Mouse (Mus musculus) layer of hippocampus, postnatal 14 days (tissue): ENCODE data around the gene Pramel5. TPM values are rescaled to one million over a fixed set of nuclear protein-coding genes. Genes with fewer than 3 reads are reported as not detected.
"Not testable (repeated sequence)": the region's sequence is repeated elsewhere in the genome, so short reads cannot be mapped to it uniquely, and the experiment has no call there.

ENCODE experiments used
- DNase-seq, 2 experiments: peaks; one replicate each; pipeline ENCODE4 v3.0.0; 2021 to 2022; ENCODE audit warnings: low spot score in 2 of 2, mixed read lengths in 1 of 2
- long read RNA-seq, 2 experiments: library from polyadenylated mRNA; stranded (forward); transcript quantifications; one replicate each; pipeline ENCODE4 v2.0.0; 2021
- total RNA-seq, 2 experiments: library from RNA; stranded (reverse); gene quantifications; 2 replicates each; pipeline ENCODE4 v1.2.3; 2021

Gene Pramel5
- not detected for total RNA-seq
- long read RNA-seq, experiment 1 = 0 reads
- long read RNA-seq, experiment 2 = 0 reads

DNA sequence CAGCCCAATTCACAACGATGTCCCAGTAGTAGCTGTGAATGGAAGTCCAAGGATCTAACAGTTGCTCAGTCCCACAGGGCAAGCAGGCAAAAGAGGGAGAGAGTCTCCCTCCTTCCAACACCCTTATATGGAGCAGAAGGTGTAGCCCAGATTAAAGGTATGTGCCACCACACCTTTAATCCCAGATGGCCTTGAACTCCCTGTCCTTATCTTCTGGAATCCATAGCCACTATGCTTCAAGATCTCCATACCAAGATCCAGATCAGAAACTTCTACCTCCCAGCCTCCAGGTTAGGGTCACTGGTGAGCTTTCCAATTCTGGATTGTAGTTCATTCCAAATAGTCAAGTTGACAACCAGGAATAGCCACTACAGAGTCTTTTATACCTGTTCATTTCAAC lies at the start of gene Pramel5:
Gene Pramel5, minus strand, starts transcription at position 101 of the 400 bp plus-strand sequence.
- not testable (repeated sequence) for DNase-seq

DNA sequence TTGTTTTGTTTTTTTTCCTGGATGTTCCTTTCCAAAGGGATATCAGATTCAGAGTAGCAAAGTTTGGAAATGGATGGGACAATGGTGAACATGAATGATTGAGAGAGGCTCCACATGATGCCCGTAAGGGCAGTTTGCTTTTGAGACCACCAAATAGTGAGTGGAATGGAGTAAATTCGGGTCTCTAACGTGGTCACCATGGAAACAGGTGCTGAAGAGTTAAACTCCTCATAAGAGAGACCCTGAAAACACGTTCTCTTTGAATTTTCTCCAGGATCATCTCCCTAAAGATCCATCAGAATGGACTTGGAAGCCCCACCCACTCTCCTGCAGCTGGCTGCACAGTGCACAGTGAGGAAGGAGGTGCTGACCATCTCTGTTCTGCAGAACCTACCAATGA lies 49.7 kb upstream of the Pramel5 start, which contains the start of gene Gm13128:
Gene Gm13128, plus strand, starts transcription at position 301 of the 400 bp plus-strand sequence.
- DNase-seq = not testable (repeated sequence)

DNA sequence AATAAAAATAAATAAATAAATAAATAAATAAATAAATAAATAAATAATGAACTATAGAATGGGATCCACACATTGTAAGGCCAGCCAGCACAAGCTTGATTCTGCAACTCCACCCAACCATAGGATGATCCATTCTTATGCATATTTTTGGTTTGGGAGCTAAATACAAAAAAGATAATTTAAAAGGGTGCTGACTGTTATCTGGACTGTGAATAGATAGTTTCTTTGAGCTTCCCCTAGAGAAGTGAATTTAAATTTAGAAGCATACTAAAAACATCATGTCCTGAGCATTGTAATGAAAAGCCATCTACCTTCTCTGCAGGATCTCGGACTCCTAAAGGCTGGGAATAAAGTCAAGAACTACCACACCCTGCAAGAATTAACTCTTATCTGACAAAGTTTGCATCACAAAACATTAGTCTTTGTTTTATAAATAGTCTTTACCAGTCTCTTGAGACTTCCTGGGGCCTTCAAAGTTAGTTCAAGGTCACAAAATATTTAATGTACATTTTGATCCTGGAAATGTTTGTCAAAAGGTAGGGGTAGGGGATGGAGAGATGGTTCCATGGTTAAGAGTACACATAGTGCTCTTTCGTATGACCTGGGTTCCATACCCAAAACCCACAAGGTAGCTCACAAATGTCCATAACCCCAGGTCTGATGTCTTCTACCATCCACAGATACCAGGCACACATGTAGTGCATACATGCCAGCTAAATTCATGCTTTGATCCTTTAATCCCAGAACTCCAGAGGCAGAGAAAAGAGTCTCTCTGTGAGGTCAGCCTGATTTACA lies 32.6 kb upstream of the Pramel5 start:
- not testable (repeated sequence) for DNase-seq

DNA sequence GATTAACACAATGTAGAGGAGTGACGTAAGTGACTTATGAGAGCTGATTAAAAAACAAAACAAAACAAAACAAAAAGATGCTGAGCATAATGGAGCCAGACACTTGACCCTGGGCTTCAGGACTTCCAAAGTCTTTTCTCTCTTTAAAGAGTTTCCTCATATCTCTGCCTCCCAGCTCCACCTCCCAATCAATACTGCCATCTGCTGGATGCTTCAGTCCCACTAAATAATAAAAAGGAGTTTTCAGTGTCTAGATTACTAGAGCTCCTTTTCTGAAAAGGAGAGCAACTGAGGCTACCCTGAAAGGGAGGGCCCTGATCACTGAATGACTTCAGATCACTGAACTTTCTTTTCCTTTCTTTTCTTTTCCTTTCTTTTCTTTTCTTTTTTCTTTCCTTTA lies 19.1 kb upstream of the Pramel5 start:
- not testable (repeated sequence) for DNase-seq

DNA sequence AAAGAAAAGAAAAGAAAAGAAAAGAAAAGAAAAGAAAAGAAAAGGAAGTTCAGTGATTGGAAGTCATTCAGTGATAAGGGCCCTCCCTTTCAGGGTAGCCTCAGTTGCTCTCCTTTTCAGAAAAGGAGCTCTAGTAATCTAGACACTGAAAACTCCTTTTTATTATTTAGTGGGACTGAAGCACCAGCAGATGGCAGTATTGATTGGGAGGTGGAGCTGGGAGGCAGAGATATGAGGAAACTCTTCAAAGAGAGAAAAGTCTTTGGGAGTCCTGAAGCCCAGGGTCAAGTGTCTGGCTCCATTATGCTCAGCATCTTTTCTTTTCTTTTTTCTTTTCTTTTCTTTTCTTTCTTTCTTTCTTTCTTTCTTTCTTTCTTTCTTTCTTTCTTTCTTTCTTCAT lies 25.5 kb downstream of the Pramel5 start:
- not testable (repeated sequence) for DNase-seq

Other genes starting within 250 kb of the Pramel5 start
- not detected for gene Pramel4, start 221.4 kb downstream of the Pramel5 start, total RNA-seq
- not detected for gene Gm13102, start 174.0 kb downstream of the Pramel5 start, total RNA-seq
- not detected for gene Oog3, start 117.8 kb downstream of the Pramel5 start, total RNA-seq
- not detected for gene Oog2, start 89.8 kb downstream of the Pramel5 start, total RNA-seq
- gene C87977, start 67.2 kb downstream of the Pramel5 start, total RNA-seq = not detected
- not detected for gene Gm13128, start 49.8 kb upstream of the Pramel5 start, total RNA-seq
- not detected for gene Gm13119, start 77.5 kb upstream of the Pramel5 start, total RNA-seq
- gene Pramef20, start 97.4 kb upstream of the Pramel5 start, total RNA-seq = not detected
- not detected for gene Pramef12, start 128.0 kb upstream of the Pramel5 start, total RNA-seq
- under 1 TPM in 1 of 2 experiments, not detected in 1; 0.58 TPM for gene 1700012P22Rik, start 158.3 kb upstream of the Pramel5 start, total RNA-seq
- gene Gm9944, start 172.8 kb upstream of the Pramel5 start, total RNA-seq = not detected
- gene Aadacl3, start 183.3 kb upstream of the Pramel5 start, total RNA-seq = not detected
- not detected for gene 9430007A20Rik, start 239.3 kb upstream of the Pramel5 start, total RNA-seq